Mouse (Mus musculus) stomach, postnatal 0 days (tissue): Measurements from ENCODE around the gene Fam114a2.

Experiments
- CTCF ChIP-seq: IDR thresholded peaks from 2 replicates; pipeline ENCODE4 v1.5.1; 2016; ENCODE audit warnings: antibody characterized with exemption, low read depth, mild to moderate bottlenecking, moderate library complexity
- EP300 ChIP-seq: optimal IDR thresholded peaks from 2 replicates; pipeline ENCODE3; 2016; ENCODE audit warnings: antibody characterized with exemption

GRCm38 (mm10) chr11:57519304-57519703, 887 bp upstream of the Fam114a2 start:
- TF ChIP-seq CTCF (no peak), EP300 (no peak)
